Mouse (Mus musculus) erythroblast, adult 5-6 weeks (primary cell): ENCODE measurements at regions not wholly inside any gene's neighbourhood (a gene's known extent, or its start where the extent isn't known, plus 50 kb on each side); places are given as distances from the start of the nearest gene placed in this dataset.

ENCODE experiments used
- ATAC-seq: replicated peaks from 2 replicates; pipeline ENCODE4 v1.8.0; 2016; ENCODE audit warnings: moderate number of reproducible peaks, mild to moderate bottlenecking, moderate TSS enrichment, inconsistent platforms; ENCODE audit not compliant: poor library complexity, low FRiP score, severe bottlenecking

DNA sequence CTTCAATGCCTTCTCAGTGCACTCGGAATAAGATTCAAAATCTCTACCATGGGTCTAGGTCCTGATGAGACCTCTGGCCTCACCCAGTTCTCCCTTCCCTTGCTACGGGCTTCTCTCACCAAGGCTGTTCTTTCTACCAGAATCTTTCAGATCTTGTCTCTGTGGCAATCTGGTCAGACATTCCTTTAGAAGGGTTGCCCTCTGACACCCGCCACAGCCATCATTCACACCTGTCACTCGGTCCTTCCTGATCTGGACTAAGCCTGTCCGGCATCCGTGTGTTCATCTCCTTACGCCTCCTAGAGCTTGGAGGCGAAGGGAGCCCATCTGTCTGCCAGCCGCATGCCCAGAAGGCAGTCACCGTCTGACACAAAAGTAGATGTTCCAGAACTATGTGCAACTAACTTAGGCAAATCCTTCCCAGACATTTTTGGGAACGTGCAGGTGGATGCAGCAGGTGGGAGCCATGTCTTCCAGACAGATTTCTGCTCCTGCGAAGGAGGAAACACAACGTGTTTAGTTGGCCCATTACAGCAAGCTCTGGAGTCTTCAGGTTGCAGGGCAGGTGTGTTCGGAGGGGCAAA is 77.7 kb downstream of the Fam76b start:
- ATAC-seq = no peak

GRCm38 (mm10) chr9:13906736-13907135 is 79.2 kb downstream of the Fam76b start:
- ATAC-seq = no peak

DNA sequence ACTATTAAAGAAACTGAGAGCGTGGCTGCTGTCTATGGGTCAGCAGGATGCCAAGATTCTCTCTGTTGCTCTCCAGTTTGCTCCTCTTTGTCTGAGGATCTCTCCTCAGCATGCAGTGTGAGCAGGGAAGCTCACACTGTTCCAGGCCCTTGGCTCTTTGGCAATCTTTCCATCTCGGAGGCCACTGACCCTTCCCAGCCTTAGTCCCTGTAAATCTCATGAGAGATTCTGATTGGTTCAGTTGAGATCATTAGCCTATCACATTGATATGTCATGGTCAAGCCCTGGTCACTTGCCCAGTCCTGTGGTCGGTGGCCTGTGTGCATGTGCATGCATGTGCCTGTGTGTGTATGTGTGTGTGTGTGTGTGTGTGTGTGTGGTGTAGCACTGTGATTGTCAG is 82.1 kb downstream of the Fam76b start:
- ATAC-seq = no peak

DNA sequence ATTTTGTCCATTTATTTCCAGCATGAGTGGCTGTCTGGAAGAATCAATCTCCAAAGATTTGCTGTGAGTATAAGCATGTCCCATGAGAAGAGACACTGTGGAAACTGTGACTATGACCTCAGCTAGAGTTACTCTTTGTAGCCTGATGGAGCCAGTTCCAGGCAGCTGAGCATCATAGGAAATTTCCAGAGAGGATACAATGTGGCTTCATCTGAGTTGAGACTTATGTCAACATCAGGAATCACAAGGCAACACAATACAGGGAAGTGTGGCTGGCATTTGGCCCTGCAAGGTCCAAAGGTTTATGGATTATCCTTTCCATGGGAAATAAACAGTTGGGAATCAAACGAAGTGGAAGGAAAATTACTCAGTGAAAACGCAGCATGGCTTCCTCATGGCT is 82.6 kb downstream of the Fam76b start:
- ATAC-seq = no peak

DNA sequence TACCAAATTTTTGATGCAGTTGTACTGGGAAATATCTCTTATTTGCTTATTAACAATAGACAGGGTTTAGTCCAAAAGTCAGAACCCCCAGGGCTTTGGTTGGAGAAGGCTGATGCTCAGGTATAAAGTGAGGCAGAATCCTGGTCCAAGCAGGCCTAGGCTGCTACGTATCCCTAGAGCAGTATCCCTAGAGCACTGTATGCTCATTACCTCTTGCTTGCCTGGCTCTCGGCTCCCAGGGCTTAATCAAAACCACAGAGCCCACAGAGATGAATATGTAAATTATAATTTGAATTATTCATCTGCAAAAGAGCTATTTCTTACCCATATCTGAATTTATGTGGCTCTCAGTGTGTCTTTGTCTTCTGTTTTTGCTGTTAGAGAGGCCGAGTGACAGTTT is 85.9 kb downstream of the Fam76b start:
- ATAC-seq = no peak

GRCm38 (mm10) chr9:13914131-13914530 is 86.6 kb downstream of the Fam76b start:
- ATAC-seq = no peak

- ATAC-seq = no peak
These were observed 87.3 kb downstream of the Fam76b start for GRCm38 (mm10) chr9:13914847-13915246.

- ATAC-seq = no peak
These were observed 89.3 kb downstream of the Fam76b start for GRCm38 (mm10) chr9:13916837-13917236.

GRCm38 (mm10) chr9:13918606-13919202 is 91.2 kb downstream of the Fam76b start:
- ATAC-seq = no peak

DNA sequence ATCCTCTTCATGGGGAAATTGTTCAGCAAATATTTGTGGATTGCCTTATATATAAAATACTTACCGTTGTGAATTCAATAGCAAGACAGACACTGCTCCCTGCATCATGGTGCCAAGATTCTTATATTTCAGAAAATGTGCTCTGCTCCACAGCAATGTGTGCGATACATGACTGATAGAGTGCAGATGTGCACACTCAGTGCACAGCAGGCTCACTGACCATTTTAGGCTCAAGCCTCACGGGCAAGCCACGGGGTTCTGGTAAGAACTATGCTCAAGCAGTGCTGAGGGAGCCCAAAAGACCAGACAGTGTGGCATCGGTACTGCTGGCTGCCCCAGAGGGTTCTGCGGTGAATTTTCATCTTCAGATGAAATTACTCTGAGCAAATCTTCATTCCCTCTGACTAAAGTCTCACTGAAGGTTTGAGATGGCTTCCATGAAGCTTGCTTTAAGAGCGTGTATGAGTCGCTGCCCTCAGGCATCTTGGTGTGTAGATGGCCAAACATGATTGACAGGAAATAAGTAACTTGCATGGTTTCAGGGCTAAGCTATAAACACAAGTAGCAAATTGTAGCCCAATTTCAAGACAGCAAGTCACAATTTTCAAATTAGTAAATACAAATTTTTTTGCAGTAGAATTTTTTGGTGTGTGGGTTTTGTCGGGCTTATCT is 92.4 kb downstream of the Fam76b start:
- ATAC-seq = no peak

DNA sequence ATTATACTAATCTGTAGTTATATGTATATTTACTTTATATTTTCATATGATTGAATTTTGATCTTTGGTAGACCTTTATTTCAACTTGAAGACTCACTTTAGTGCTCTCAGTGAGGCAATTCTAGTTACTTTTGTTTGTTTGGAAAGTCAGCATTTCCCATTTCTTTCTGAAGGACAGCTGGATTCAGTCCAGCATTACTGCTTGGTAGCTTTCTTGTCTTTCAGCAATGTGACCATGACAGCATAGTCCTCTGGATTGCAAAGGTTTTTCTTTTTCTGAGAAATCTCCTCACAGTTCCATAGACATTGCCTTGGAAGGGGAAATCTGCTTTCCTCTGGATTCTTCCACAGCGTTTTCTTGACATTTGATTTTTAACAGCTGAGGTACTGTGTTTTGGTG is 93.1 kb downstream of the Fam76b start:
- ATAC-seq = no peak

GRCm38 (mm10) chr9:13932001-13932508 is 104.5 kb downstream of the Fam76b start:
- no peak for ATAC-seq

DNA sequence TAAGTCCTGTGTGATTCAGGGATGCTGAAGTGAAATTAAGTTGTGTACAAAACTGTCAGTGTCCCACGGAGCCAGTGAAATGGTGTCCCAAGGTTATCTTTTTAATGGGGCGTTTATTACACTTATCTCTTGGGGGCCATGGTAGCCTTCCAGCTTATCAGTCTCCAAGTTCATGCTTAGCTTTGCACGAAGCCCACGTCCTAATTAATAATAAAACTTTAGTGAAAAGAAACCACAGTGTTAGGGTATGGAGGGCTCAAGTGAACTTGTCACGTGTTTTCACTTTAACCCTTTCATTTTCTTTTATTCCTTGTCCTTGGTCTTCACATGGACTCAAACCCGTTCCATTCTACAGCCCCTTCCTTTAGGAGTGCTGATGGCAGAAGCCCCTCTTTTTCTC is 105.9 kb downstream of the Fam76b start:
- no peak; the same call in 1 of the 2 replicates for ATAC-seq

DNA sequence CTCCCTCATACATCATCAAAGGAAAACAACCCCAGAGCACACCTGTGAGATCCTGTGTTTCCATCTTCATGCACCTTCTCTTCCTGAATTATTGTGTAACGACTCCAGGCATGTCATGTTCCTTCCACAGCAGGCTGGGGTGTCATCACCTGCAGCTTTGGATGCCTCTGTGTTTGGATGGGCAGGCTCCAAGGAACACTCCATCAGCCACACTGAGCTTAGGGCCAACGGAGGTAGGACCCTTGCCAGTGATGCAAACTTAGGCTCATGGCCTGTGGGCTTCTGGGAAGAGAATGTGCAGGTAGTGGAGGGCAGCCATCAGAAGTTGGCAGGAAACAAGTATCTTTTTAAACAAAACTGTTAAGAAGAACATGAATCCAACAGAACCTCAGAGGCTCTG is 109.8 kb downstream of the Fam76b start:
- ATAC-seq = no peak

DNA sequence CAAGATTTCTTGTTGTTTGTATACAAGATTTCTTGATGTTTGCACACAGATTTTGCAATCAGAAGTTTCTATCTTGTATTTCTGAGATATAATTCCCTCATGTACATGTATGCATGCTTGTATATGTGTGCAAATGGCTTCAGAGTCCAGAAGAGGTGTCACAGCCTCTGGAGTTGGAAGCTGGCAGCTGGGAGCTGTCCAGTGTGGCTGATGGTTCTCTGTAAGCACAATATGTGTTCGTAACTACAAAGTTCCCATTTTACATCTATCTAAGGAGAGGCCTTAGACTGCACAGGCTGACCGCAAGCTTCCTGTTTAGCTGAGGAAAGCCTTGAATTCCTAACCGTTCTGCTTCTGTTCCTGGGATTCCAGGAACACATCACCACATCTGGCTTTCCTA is 119.0 kb downstream of the Fam76b start:
- no peak for ATAC-seq

DNA sequence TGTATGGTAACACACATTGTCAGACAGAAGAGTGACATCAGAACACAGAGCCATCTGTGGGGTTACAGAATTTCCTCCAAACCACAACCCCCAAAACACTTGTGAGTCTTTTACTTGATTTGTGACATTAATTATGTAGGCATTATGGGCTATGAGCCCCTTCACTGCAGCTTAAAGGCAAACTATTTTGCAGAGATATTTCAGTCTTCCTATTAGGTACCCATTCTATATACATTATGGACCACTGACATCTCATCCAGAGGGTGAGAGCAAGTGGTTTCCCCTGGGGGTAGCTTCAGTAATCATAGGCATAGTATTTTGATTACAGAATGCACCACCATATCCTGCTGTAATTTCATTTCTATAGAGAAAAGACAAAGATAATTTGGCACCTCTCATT is 124.6 kb downstream of the Fam76b start:
- no peak for ATAC-seq

DNA sequence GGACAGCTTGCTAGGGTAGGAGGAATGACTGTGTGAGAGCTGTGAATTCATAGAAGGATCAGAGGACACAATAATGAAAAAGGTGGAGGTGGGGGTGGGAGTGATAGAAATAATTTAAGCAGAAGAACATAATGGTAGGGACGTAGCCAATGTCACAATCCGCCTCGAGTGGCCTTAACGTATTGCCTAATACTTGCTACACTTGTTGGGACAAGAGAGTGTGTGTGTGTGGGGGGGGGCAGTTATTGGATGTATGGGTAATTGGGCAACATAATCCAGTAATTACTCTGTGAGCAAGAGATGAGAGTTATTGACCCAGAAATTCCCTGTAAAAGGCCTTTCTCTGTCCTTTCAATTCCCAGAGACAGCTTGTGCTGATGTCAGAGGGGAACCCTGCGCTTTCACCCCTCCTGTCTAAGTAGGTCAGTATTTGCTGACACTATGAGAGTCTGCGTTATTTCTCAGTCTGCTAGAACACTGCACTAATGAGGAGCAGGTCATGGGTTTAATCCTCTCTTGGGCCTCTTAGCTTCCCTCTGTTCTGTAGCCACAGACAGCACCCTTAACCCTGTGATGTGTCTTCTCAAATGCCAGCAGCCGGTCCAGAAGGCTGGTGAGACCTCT is 135.7 kb downstream of the Fam76b start:
- ATAC-seq = no peak

DNA sequence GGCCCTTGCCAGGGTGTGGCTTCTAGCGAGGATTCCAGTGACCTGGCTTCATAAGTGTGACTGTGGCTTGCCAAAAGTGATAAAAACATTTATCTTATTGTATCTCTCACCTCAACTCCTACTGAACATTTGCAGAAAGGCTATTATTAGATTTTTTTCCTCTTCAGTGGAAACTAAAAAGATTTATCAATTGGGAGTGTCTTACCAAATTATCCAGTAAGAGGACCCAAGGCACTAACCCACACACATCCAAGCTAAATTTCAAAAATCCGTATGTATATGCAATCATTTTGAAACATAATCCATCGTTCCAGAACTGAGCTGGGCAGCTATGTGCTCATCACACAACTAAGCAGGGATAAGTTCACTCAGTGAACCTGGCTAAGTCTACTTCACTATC is 136.3 kb downstream of the Fam76b start:
- no peak for ATAC-seq

- no peak for ATAC-seq
These were observed 136.7 kb downstream of the Fam76b start for GRCm38 (mm10) chr9:13964256-13964655.

GRCm38 (mm10) chr9:13966212-13966611 is 138.7 kb downstream of the Fam76b start:
- no peak for ATAC-seq

DNA sequence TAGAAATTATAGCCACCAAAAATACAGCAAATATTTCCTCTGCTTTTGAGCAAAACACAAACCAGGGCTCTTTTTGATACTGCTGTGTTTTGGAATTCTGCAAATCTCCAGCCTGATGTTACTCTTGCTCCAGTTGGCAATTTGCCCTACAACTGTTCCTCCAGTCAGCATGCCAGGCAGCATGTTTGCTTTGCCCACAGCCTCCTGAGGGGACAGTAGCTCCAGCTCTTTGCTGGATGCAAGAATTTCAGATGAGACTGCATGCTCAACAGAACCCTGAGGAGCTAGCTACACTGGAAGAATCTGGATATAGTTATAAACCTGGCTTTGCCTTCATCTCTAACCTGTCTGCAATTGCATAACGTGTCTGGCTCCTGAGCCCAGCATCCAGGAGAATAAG is 141.7 kb downstream of the Fam76b start:
- no peak for ATAC-seq
